Mouse (Mus musculus): Measurements from ENCODE around the gene Pcca.

Gene Pcca

GRCm38 (mm10) chr14:122648214-122648613 is 114.1 kb downstream of the Pcca start:
- WGBS = 81% methylated on average over 1 of the region's 1 CpGs

GRCm38 (mm10) chr14:122649336-122649950 is 115.3 kb downstream of the Pcca start:
- 81% methylated on average over 3 of the region's 3 CpGs for WGBS

- 98% methylated on average over 2 of the region's 2 CpGs for WGBS
Measured at GRCm38 (mm10) chr14:122651681-122652080, 117.6 kb downstream of the Pcca start.

DNA sequence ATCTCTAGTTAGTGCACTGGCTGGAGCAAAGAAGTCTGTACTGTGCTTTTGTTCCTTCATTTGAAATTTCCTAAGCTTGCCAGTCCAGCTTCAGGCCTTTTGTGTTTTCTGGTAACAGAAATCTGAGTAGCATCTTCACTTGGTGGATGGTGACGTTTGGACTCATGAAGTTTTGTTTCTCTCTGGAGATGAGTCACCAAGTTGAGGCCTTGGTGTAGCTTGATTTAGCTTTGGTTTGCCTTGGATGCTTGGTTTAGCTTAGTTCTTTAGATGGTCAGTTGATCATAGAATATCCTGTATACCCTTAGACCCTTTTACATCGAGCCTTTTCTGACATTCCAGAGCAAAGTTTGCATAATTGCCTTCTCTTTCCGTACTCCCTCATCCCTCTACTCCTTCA is 141.5 kb downstream of the Pcca start:
- WGBS = 79% methylated on average over 3 of the region's 3 CpGs

DNA sequence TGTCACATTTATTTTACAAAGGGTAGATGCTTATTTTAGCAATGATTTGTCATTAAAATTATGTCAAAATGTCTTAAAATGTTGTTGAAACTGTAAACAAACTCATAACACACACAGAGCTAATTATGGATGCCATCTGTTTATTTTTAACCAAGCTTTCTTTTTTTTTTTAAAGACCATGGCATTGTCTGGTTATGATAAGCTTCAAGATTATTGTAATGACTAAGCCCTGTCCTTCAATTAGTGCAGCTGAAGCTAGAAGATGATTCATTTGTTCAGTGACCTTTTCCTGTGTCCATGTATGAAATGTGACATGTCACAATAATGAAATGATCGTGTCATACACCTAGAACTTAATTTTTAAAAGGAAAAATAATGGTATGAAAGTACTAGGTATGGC is 149.5 kb downstream of the Pcca start:
- WGBS = 87% methylated on average over 1 of the region's 1 CpGs

GRCm38 (mm10) chr14:122684250-122684649 is 150.1 kb downstream of the Pcca start:
- 78% methylated on average over 4 of the region's 4 CpGs for WGBS

- WGBS = 37% methylated on average over 2 of the region's 2 CpGs
Measured at GRCm38 (mm10) chr14:122684811-122685210, 150.7 kb downstream of the Pcca start.

DNA sequence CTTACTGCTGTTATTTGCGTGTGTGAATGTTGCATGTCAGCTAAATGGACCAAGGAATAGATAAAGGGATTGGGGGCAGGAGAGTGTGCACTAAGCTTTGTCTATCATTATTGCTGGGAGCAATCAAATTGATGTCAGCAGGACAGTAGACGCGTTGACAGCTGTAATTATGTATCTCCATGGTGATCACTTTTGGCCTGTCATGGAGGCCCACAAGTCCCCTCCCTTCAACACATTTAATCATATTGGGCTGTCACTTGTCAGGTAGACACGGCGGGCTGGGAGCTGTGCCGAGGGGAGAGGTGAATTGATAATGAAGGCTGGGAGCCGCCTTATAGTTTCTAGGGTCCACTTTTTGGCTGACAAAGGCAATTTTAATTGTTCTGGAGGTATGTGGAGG is 153.3 kb downstream of the Pcca start:
- 93% methylated on average over 7 of the region's 7 CpGs for whole genome bisulfite sequencing

DNA sequence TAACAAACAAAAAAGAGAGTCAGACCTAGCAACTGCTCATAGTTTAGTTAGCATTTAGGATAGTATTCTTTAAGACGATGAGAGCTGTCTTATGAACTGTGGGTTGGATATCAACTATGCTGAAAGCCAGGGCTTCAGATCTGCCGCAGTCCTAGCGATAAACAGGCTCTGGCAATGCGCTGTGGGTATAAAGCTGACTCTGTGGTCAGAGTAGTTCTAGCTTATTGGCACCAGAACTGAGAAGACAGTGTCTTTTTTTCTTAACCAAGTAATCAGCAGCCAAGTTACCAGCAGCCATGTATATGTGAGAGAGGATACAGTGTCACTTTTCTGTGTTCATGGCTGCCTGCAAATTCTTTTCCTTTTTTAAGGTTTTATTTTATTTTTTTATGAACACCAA is 154.3 kb downstream of the Pcca start:
- WGBS = 86% methylated on average over 4 of the region's 4 CpGs

DNA sequence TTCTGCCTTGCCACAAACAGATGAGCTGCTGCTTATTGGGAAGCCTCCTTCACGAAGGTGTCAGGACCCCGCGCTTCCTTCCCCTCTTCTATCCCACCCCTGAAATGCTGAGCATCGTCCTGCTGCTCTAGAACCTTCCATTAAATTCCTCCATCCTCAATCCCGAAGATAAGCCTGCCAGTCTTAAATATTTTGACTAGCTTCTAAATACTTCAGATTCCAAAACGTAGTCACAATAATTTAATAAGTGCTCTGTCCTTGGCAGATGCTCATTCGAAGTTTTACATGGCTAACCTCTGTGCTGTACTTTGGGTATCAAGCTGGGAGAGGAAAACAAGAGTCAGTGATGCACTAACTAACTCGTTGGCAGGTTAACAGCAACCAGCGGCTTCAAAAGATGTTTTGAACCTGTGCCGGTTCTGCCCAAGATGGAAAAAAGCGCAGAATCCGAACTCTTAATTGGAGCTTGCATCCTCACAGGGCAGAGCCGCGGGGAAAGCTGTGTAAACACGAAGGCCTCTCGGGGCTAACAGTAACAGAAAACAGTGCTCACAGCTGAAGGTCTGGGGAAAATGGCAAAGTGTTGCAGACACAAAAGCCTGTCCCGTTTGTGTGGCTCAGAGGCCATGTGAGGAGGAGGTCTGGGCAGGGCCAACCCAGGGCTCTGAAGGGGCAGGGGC is 155.2 kb downstream of the Pcca start:
- WGBS = 72% methylated on average over 17 of the region's 17 CpGs

- 98% methylated on average over 1 of the region's 1 CpGs for WGBS
Measured at GRCm38 (mm10) chr14:122691555-122691954, 157.4 kb downstream of the Pcca start.

GRCm38 (mm10) chr14:122700333-122700732 is 166.2 kb downstream of the Pcca start:
- 73% methylated on average over 1 of the region's 1 CpGs for WGBS

- WGBS = 98% methylated on average over 5 of the region's 5 CpGs
Measured at GRCm38 (mm10) chr14:122713793-122714192, 179.7 kb downstream of the Pcca start.

GRCm38 (mm10) chr14:122714911-122715310 is 180.8 kb downstream of the Pcca start:
- 70% methylated on average over 1 of the region's 1 CpGs for WGBS

DNA sequence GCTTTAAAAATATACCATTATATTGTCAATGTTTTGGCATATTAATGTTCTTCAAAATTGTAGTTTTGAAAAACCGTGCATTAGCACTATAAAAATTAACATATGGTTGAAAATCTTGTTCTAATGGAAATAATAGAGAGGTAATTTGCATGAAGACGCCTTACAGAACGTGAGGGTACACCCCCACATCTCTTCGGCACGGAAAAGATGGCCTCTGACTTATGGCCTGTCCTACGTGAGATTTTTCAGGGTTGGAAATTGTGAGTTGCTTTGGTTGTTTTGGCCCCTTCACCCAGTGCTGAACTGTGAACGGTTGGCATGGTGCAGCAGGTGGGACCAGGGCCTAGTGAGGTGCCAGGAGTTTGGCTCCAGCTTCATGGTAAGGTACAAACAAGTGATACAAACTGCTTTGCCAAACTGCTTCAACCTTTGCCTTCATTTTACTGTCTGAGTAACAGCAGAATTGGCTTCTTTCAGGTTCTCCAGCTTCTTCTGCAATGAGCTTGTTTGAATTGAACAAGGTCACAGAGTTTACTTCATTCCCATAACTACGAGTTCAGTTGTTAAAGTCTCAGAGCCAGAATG is 185.5 kb downstream of the Pcca start:
- WGBS = 87% methylated on average over 8 of the region's 8 CpGs

- 29% methylated on average over 3 of the region's 3 CpGs for WGBS
Measured at GRCm38 (mm10) chr14:122720989-122721388, 186.9 kb downstream of the Pcca start.

DNA sequence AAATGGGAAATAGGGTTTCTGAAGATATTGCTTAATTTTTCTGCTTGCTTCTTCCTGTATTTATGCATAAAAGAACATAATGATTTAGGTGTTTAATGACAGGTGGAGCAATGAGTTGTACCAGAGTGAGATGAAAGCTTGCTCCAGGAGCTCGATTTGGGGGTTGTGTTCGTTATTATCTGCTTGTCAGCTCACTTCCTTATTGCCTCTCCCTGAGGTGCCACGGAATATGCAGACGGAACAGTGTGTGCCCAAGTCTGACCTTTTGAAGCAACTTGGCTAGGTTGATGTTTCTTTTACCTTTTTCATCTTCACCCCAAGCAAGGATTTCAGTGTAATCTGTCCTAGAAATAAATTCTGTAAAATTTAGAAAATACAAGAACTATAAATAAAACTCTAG is 187.6 kb downstream of the Pcca start:
- WGBS = 42% methylated on average over 4 of the region's 4 CpGs

GRCm38 (mm10) chr14:122726456-122726855 is 192.3 kb downstream of the Pcca start:
- 76% methylated on average over 1 of the region's 1 CpGs for WGBS

DNA sequence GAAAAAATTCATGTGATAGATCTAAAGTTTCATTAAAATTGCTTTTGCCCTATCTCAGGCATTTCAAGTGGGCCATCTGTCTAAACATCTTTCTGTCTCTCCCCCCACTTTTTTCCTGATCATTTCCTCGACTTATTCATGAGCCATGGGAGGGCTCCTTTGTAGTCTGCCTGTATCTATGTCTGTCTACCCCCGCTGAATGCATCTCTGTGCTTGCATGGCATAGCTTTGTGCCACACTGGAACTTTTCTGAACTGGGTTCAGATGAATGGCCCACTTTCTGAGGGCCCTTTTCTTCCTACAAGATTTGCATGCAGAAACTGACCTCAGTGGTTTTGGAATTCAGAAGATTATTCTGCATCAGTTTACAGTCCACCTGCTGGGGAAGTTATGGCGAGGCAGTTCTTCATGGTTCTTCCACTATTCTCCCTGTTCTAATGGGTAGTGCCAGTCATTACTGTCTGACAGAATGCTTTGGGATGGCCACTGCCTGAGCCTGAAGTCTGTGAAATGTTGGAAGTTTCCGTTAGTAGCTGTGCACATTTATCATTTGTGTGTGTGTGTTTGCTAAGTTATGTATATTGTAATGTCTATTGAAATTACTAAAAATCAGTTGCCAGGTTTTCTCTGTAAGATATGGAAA is 195.4 kb downstream of the Pcca start:
- 69% methylated on average over 4 of the region's 4 CpGs for WGBS

DNA sequence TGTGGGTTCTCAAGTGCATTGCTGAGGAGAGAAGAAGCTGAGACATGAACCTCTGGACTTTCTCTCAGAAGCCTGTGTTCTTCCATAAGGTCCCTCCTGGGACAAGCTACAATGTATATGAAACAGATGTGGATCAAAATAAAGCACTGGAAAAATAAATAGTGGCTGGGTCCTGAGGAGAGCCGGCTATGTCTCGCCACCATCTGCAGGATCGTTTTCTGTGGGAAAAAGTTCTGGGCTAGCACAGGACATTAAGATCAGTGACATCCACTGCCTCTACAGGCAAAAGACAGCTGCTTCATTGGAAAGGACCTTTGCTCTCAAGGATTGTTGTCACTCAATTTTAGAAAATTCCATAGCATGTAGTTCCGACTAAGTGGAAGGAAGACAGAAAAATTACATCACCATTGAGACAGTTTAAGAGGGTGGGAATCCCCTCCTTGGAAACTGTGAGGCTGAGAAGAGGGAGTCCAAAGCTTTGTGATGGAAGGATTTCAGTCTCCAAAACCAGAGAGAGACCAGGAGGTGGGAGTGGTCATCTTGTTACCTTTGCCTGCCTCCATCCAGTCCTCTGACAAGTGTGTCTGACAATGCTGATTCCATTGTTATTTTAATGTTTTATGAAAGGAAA is 196.9 kb downstream of the Pcca start:
- WGBS = 85% methylated on average over 4 of the region's 4 CpGs

GRCm38 (mm10) chr14:122747860-122748842 is 214.0 kb downstream of the Pcca start:
- 71% methylated on average over 3 of the region's 3 CpGs for WGBS

Data from cerebral cortex, adult 2 months (tissue).